Mouse (Mus musculus) Patski (cell line): ENCODE results near the gene Herc2. TPM values are rescaled to one million over a fixed set of nuclear protein-coding genes. Genes with fewer than 3 reads are reported as not detected.

Source experiments
- ATAC-seq: fragments of 100-300 bp; one replicate; pipeline ENCODE4 v1.8.0; 2021
- CTCF ChIA-PET: fragments of 350-600 bp; sonication (Branson Sonifier 250); formaldehyde crosslinking; loops from one replicate; lab custom pipeline; 2022; ENCODE audit warnings: inconsistent platforms; lab: Charles Lee
- POLR2A ChIA-PET: fragments of 350-600 bp; sonication (Branson Sonifier 250); formaldehyde crosslinking; loops from one replicate; lab custom pipeline; 2022; ENCODE audit warnings: antibody characterized with exemption, inconsistent platforms; lab: Charles Lee
- DNase-seq: peaks from one replicate; pipeline ENCODE4 v3.0.0-alpha.2; 2011; ENCODE audit warnings: low read depth, low spot score
- H3K27me3 ChIP-seq: fragments of 371-371 bp; one replicate; pipeline ENCODE4 v1.5.1; 2021
- CTCF ChIP-seq: fragments of 100-300 bp; IDR thresholded peaks from one replicate; pipeline ENCODE4 v1.5.1; 2021
- in situ Hi-C: fragments of 300-500 bp; cut with MboI; formaldehyde crosslinking; loops from 3 replicates; pipeline ENCODE4 v1.11.1; 2018; ENCODE audit warnings: low pct_unique_long_range_greater_than_20kb, mixed read lengths
- polyA plus RNA-seq: library from polyadenylated mRNA; unstranded; gene quantifications from one replicate; pipeline ENCODE4 v1.2.3, GENCODE M21; 2021

The Herc2 gene
- polyA plus RNA-seq, 1 experiment from 2014 or later = 35.7 TPM

GRCm38 (mm10) chr7:56177371-56177770, 127.4 kb downstream of the Herc2 start:
- TF ChIP-seq CTCF = no peak
- DNase-seq (no peak), ATAC-seq (no peak)
- ChIA-PET CTCF (no interaction called here), POLR2A (no interaction called here)
- in situ Hi-C loops = no loop called here
- H3K27me3 ChIP-seq = no peaks in the 10 kb centered on the region

- DNase-seq = no peak
- no peak for TF ChIP-seq CTCF
- no peaks in the 10 kb centered on the region for H3K27me3 ChIP-seq
- POLR2A ChIA-PET = no interaction called here
- no peak for ATAC-seq
- CTCF ChIA-PET = no interaction called here
- in situ Hi-C loops = no loop called here
Observed at GRCm38 (mm10) chr7:56191041-56191440, 141.0 kb downstream of the Herc2 start.

- ATAC-seq (no peak), DNase-seq (no peak)
- CTCF ChIA-PET = no interaction called here
- no peak for TF ChIP-seq CTCF
- POLR2A ChIA-PET = no interaction called here
- H3K27me3 ChIP-seq = no peaks in the 10 kb centered on the region
- in situ Hi-C loops = no loop called here
Observed at GRCm38 (mm10) chr7:56191661-56192060, 141.7 kb downstream of the Herc2 start.

- in situ Hi-C loops = no loop called here
Observed at GRCm38 (mm10) chr7:56201483-56202218, 151.7 kb downstream of the Herc2 start.

GRCm38 (mm10) chr7:56202843-56203242, 152.8 kb downstream of the Herc2 start:
- POLR2A ChIA-PET = no interaction called here
- no peaks in the 10 kb centered on the region for H3K27me3 ChIP-seq
- DNase-seq (no peak), ATAC-seq (no peak)
- CTCF ChIA-PET = interaction anchor here (1.0 to 1.5 kb wide), 3 partner anchors 20 to 90 kb away, joined by 3 to 5 read pairs (median 3); no protein-coding TSS in a partner anchor
- TF ChIP-seq CTCF = no peak
- in situ Hi-C loops = no loop called here

More at GRCm38 (mm10) chr7:56201483-56202218, 151.7 kb downstream of the Herc2 start:
- DNase-seq (no peak), ATAC-seq (no peak)
- no peak for TF ChIP-seq CTCF
- H3K27me3 ChIP-seq = no peaks in the 10 kb centered on the region
- ChIA-PET CTCF (no interaction called here), POLR2A (no interaction called here)

- DNase-seq (no peak), ATAC-seq (no peak)
- in situ Hi-C loops = no loop called here
- TF ChIP-seq CTCF = no peak
- POLR2A ChIA-PET = no interaction called here
- CTCF ChIA-PET = interaction anchor here (1.0 to 1.5 kb wide), 3 partner anchors 19 to 91 kb away, joined by 3 to 5 read pairs (median 3); no protein-coding TSS in a partner anchor
- no peaks in the 10 kb centered on the region for H3K27me3 ChIP-seq
Observed at GRCm38 (mm10) chr7:56203286-56203685, 153.3 kb downstream of the Herc2 start.

GRCm38 (mm10) chr7:56204877-56205276, 154.9 kb downstream of the Herc2 start:
- H3K27me3 ChIP-seq = no peaks in the 10 kb centered on the region
- ChIA-PET CTCF (interaction anchor here (1.2 to 1.4 kb wide), 2 partner anchors 15 to 23 kb away, joined by 3 to 4 read pairs; no protein-coding TSS in a partner anchor), POLR2A (no interaction called here)
- in situ Hi-C loops = no loop called here
- ATAC-seq = no peak
- no peak for DNase-seq
- TF ChIP-seq CTCF = no peak

GRCm38 (mm10) chr7:56220811-56221210, 170.8 kb downstream of the Herc2 start:
- no peak for DNase-seq
- POLR2A ChIA-PET = no interaction called here
- CTCF ChIA-PET = no interaction called here
- no peak for ATAC-seq
- no peaks in the 10 kb centered on the region for H3K27me3 ChIP-seq
- in situ Hi-C loops = no loop called here
- TF ChIP-seq CTCF = no peak

- ChIA-PET CTCF (interaction anchor here (1.2 kb wide), 1 partner anchor 11 kb away, joined by 3 read pairs; no protein-coding TSS in a partner anchor), POLR2A (no interaction called here)
- DNase-seq (peak; percentile 39), ATAC-seq (peak; percentile 92)
- no peak for TF ChIP-seq CTCF
- no peaks in the 10 kb centered on the region for H3K27me3 ChIP-seq
- in situ Hi-C loops = no loop called here
Observed at GRCm38 (mm10) chr7:56235794-56236423, 185.9 kb downstream of the Herc2 start.

GRCm38 (mm10) chr7:56236617-56237016, 186.6 kb downstream of the Herc2 start:
- in situ Hi-C loops = no loop called here
- H3K27me3 ChIP-seq = no peaks in the 10 kb centered on the region
- no peak for TF ChIP-seq CTCF
- DNase-seq (no peak), ATAC-seq (no peak)
- ChIA-PET CTCF (interaction anchor here (1.2 kb wide), 1 partner anchor 10 kb away, joined by 3 read pairs; no protein-coding TSS in a partner anchor), POLR2A (no interaction called here)

- POLR2A ChIA-PET = no interaction called here
- in situ Hi-C loops = no loop called here
- CTCF ChIA-PET = no interaction called here
- no peak for TF ChIP-seq CTCF
- no peak for DNase-seq
- no peak for ATAC-seq
- no peaks in the 10 kb centered on the region for H3K27me3 ChIP-seq
Observed at GRCm38 (mm10) chr7:56239543-56239942, 189.5 kb downstream of the Herc2 start, which contains the start of gene Oca2. TSS of gene Oca2 (plus strand) at chr7:56239760.
